Mouse (Mus musculus) kidney, postnatal 4 days (tissue): ENCODE results near the gene Cdhr4.
A peak's percentile ranks its signal among the peaks of the same experiment; 100 is the strongest.

Experiments
- DNase-seq, 2 experiments: peaks; one replicate each; pipeline ENCODE4 v3.0.0; 2021; ENCODE audit warnings: mixed read lengths in 2 of 2

Cdhr4 gene

DNA sequence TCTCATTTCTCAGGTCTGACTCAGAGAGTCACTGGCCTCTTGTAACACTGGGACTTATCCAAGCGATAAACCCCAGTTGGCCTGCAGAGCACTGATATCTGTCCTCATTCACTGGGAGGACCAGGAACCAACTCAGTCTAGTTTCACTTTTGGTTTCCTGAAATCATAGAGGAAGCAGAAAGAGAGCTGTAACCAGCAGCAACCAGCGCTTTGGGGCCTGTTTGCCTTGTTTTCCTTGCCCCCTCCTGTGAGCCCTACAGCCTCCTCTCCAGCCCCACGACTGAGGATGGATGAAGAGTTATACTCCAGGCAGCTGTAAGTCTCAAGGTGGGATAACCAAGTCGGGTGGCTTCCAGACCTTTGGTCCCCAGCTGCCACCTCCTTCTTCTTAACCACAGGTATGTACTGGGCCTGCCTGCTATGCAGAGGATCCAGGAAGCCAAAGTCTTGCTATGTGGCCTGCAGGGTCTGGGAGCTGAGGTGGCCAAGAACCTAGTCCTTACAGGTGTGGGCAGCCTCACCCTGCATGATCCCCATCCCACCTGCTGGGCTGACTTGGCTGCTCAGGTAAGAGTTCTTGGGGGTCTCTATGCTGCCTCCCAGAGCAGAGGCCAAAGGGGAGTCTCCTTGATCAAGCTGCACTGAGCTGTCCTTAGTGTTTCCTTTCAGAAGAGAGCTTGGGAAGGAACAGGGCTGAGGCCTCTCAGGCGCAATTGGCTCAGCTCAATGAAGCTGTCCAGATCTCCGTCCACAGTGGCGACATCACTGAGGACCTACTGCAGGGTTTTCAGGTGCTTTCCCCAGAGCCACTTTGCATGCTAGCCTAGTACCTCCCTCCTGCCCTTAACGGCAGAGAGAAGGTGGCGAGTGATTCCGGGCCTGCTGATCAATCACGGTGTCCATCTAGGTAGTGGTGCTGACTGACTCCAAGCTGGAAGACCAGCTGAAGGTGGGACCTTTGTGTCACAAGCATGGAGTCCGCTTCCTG lies 16.6 kb upstream of the Cdhr4 start, which contains the start of gene Uba7:
TSS of gene Uba7 (plus strand) at position 107 of the 988 bp plus-strand sequence.
- peak; percentile 16 to 35 for DNase-seq

DNA sequence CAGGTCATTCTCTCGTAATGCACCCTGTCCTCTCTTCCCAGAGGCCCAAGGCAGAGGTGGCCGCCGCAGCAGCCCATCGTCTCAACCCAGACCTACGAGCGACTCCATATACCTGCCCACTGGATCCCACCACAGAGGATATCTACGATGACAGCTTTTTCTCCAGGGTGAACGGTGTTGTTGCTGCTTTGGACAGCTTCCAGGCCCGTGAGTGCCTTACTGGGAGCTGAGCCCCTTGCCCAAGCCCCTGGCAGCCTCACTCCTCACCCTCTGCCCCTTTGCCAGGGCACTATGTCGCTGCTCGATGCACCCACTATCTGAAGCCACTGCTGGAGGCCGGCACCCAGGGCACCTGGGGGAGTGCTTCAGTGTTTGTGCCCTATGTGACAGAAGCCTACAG lies 13.5 kb upstream of the Cdhr4 start:
- no peak for DNase-seq

DNA sequence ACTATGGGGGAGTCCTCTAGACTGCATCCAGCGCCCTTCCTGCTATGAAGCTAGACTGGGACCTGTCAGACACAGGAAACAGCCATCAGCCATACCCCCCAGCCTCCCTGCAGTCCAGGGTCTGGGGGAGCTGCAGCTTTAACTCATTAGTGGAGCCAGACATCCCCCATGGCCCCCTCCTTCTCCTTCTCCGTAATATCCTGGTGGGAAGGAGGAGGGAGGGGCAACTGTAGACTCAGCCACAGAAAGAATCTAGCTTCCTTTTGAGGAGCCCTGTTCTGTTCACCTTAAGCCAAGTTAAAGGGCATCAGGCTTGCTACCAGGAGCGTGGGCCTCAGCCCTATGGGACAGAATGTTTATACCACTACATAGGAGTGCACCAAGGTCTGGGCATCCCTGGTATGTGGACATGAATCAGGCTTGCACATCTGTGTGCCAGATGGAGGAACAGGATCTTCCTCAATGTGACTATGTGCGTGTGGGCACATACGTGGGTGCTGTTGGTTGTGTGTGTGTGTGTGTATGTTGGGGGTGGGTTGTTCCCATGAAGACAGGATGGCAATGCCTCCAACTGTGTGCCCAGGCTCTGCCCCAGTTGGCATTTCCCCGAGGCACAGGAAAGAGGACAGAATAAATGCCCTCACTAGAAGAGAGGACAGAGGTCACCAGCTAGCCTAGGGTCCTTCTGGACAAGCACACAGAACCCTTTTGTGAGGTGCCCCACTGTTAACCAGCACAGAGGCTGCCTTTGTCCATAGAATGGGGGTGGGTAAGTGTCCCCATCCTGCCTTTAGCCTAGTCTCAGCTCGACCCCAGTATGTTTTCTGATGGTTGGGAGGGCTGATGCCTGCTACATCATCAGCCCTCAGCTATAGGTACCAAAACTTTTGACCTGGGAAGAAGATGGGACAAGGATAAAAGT lies 10.4 kb upstream of the Cdhr4 start:
- peak; percentile 70 to 81 for DNase-seq

DNA sequence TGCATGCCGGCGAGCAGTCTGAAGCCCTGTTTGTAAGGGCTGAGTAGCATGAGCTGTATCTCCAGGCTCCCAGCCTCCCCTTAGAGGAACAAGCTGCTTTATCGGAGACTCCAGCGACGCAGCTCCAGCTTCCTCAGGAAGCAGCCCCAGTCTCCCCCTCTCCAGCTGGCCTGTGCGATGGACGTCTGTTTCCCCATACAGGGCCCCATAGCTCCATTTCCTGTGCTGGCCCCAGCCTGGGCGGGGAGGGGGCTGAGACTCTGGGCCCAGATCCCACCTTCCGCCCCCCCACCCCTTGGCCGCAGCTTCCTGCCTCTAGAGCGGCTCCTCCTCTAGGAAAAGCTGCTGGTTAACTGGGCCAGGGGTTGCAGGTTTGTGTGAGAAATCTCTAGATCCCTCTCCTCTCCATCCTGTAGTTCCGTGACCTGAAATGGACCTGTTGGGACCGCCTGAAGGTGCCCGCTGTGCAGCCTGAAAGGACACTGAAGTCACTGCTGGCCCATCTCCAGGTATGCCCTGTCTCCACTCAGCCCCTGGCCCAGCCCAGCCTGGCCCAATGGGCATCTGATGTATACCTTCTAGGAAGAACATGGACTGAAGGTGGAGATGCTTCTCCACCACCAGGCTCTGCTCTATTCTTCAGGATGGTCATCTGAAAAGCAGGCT lies 9.5 kb upstream of the Cdhr4 start, which contains the start of gene Gm20661:
TSS of gene Gm20661 (plus strand) at position 378 of the 666 bp plus-strand sequence.
- peak; percentile 87 to 91 for DNase-seq

DNA sequence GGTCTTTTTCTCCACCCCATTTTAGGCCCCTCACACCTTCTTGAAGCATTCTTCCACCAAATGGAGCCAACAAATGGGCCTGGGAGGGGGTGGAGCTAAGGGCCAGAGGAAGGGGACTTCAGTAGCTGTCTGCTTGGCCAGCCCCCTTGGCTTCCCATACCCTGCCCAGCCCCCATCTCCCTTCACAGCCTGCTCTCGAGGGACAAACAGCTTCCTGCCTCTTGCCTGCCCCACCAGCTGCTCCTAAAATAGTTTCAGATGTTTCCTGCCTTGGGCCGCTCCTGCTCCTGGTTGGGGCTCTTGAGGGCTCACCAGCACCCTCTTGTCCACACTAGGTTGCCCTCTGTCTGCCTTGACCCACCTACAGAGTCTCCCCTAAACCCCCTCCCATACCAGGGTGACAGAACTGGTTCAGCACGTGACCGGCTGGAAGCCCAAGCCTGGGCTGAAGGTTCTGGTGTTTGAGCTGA lies 8.8 kb upstream of the Cdhr4 start:
- peak; percentile 90 to 94 for DNase-seq

DNA sequence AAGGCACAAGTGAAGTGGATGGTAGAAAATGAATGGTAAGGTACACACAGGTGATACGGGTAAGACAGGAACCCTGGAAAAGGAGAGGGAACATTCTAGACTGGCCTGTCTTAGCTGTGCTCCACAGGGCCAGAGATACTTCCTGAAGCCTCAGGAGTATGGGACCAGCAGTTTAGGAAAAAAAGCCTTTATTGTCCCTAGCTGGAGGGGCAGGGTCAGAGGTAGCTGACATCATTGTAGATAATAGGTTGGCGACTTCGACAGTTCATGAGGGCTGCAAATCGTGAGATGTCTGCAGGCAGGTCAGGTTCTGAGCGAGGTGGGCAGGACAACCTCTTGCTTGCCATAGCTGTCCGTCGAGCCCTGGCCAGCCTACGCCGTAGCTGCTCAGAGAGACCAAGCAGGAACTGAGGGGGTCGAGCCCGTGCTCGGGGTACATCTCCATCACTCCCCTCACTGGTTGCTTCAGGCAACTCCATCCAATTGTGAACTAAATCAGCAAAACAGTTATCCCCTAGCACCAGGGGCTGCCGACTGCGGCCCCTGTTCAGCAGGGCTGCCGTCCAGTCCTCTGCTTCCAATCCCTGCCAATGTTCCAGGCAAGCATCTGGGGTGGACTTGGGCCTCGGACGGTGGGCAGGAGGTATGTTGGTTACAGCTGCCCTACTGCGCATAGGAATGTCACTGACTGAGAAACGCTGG lies 8.1 kb upstream of the Cdhr4 start:
- DNase-seq, result peak; percentile 41 to 60

DNA sequence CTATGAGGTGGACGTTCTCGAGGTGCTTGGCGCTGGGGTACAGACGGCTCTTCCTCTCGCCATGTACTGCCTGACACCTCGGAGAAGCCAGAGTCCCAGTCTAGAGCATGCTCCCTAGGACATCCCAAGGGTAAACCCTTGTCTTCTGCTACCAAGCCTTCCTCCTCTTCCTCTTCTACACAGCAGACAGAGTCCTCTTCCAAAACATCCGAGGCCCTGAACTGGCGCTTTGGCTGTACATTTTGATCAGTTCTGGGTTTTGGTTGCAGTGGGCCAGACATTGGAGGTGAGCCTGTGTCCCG lies 7.6 kb upstream of the Cdhr4 start:
- no peak for DNase-seq

DNA sequence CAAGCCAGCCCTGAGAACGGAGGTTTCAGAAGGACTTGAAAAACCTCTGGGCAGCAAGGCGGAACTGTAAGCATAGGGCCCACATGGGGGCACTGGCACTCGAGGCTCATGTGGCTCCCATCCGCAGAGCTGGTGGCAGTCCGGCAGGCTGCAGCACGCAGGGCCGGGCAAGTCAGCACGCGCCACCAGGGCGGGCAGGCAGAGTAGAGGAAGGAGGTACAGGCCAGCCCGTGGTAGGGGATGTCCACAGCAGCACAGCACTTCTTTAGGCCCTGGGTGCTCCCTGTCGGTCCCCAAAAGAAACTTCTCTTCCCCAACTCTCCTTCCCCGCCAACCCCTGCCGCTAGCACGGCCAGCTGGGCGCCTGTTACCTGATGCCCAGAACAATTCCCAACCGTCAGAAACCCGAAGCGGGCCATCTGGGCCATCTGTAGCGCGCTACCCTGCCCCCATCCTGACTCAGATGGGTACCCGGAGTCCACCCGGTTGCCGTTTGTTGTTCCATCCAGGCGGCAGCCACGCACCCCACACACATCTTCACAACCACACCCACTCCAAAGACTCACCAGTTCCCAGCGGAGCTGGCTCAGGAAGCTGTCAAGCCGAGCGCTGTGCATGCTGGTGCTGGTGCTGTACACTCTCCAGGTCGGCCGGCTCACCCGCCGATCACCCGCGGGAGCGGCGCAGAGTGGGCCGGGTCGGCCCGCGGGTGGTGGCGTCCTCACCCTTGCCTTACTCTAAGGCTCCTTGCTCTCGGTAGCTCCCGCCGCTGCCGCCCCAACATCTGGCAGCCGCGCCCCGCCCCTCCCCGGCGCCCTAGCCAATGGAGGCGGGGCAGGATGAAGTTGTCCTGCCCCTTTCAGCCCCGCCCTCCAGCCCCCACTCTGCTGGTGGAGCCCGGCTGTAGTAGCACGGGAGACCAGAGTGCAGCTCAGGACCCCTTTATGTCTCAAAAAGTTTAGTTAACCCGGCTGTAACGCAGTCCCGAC lies 6.9 kb upstream of the Cdhr4 start, which contains the start of gene Inka1:
TSS of gene Inka1 (minus strand) at position 749 of the 989 bp plus-strand sequence.
- DNase-seq, result peak; percentile 94 to 96

DNA sequence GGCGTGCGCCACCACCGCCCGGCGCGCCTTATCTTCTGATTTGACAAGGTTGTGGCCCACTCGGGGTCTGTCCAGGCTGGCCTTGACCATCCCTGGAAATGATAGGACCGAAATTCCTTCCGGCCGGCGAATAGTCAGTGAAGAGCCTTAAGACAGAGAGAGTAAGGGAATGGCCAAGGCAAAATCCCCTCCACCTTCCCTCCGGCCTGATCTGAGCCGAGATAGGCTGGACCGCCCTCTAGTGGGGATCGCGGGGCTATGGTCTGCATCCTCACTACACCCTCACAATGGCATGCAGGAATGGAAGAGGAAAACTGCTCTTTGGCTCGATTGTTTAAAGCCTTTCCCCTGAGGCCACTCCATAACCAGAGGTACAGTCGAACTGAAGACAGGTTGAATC lies 5.9 kb upstream of the Cdhr4 start:
- DNase-seq, result peak; percentile 89 to 92

DNA sequence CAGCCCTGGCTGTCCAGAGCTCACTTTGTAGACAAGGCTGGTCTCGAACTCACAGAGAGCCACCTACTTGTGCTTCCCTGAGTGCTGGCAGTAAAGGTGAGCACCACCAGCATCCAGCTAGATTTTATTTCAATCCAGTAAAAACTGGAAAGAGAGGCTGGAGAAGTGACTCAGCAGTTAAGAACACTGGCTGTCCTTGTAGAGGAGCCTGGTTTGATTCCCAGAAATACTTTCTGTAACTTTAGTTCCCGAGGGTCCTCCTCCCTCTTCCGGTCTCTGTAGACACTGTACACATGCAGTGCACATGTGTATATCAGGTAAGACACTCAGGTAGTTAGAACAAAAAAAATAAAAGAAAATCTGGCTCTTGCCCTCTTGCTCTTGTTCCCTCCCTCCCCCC lies 4.3 kb upstream of the Cdhr4 start:
- DNase-seq, result no peak

DNA sequence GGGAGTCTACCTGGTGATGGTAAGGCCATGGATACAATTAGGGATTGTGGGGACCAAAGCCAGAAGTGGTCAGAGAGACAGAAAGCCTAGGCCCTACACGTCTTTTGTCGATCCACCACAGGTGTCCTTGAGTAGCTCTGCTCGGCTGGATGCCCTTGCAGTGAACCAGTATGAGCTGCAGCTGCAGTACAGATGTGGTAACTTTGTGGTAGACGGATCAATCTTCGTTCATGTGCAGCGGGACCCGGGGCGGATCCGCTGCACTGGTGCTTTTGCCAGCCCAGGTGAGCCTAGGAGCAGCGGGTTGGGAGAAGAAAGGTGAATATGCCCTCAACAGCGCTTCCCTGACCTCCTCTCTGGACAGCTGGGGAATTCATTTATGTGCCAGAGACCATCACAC lies 716 bp downstream of the Cdhr4 start:
- no peak for DNase-seq

DNA sequence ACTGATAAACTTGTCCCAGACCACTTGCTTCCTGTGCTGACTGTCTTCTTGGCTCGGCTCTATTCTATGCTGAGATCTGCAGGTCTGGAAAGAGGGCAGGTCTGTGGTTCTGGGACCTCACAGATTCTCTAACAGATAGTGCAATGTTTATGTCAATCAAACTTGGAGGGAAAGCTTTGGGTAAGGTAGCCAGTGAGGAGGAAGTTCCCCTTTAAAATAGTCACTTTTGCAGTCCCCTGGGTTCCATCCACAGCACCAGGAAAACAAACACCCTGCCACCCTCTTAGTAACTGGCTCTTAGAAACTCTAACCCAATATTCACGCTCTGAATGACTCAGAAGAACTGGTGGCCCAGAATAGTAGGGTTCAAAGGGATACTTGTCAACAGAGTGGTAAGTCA lies 2.2 kb downstream of the Cdhr4 start:
- no peak for DNase-seq

DNA sequence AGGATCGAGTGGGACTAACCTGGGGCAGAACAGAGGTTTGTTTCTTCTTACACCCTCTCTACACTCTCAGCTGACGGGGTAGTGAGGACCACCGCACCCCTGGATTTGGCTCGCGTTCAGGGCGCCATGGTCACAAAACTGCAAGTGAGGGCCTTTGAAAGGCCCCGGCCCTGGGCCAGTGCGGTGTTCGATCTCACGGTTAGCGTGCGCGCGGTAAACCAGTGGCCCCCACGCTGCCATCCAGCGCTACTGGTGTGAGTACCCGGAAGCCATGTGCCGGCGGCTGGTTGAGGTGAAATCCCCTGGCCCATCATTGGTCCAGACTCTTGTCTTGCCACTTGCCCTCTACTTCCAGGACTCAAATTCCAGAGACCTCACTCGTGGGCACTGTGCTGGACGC lies 3.2 kb downstream of the Cdhr4 start:
- DNase-seq, result no peak

DNA sequence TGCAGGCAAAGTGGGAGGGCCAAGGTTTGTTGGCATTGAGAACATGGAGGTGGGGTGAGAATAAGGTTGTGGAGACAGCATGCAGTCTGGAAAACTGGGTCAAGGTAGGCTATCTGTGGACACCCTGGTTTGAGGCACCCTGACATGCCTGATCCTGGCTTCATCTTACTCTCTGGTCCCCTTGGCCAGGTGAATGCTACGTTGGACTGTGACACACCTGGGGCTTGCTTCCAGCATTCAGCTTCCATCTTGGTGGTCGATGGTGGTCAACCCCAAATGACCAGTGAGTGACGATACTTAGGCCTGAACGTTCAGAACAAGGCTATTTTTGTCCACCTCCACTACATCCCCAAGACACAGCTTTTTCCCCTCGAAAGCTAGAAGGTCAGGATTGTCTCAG lies 3.8 kb downstream of the Cdhr4 start, which contains the start of gene Gm20662:
TSS of gene Gm20662 (plus strand) at position 301 of the 400 bp plus-strand sequence.
- DNase-seq, result no peak

DNA sequence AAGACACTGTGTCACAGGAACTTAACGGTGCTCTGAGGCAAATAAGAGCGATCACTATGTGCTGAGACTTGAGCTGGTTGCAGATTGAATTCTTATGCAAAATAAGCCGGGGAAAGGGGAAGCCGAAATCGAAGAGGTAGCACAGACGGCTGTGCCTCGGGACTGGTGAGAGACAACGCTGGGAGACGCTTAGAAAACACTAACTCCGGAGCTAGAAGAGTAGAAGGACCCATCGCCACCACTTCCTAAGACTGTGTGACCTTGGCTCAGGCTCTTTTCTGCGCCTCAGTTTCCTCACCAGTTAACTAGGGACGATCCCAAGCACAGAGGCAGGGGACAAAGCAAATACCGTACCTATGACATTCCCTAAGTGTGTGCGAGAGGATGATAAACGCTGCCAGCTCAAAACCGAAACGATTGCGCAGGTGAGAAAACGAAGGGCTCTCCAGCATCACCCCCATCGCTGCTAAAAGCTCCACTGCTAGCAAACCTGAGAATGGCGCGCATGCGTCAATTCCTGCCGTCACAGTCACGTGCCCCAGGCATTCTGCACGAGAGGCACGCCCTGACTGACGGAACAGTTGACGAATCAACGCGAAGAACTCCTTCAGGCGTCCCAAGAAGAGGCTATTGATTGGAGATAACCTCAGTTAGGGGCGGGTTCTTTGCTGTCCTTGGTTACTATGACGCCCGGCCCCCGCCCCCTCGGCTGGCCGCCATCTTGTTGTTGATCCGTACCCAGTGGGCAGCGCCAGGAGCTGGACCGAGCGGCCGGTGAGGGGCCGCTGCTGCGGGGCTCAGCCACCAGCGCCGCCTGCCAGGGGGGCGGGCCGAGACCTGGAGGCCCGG lies 9.8 kb downstream of the Cdhr4 start, which contains the start of gene Ip6k1:
TSS of gene Ip6k1 (plus strand) at position 580 of the 849 bp plus-strand sequence.
- DNase-seq, result peak; percentile 100

DNA sequence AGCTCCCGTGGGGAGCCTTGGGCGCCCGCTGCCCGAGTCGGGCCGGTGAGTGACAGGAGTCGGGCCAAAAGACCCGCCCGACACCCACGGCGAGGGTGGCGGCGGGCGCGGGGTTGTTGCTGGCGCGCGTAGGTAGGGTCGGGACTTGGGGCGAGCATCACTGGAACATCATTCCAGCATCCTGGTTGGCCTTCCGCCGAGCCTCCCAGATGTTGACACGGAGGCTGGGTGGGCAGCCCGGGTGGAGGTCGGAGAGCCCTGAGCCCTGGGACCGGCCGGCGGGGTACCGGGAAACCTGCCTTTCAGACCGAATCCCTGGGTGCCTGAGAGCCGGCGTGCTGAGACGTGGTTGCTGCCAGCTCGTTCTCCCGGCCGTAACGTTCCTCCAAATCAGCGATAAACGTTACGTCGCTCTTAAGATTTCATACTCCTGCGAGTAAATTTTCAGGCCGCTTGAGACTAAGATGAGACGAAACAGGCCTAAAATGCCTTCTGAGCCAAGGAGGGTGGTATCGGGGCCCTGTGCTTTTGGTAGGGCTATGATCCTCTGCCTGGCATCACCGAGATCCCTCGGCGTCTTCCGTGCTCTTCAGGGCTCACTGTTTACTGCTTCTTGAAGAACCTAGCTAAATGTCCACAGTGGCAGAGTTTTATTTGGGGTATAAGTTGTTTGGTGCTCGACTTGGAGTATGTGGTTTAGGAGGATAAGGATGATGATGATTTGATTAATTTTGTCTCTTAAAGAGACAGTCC lies 10.7 kb downstream of the Cdhr4 start:
- DNase-seq, result no peak

DNA sequence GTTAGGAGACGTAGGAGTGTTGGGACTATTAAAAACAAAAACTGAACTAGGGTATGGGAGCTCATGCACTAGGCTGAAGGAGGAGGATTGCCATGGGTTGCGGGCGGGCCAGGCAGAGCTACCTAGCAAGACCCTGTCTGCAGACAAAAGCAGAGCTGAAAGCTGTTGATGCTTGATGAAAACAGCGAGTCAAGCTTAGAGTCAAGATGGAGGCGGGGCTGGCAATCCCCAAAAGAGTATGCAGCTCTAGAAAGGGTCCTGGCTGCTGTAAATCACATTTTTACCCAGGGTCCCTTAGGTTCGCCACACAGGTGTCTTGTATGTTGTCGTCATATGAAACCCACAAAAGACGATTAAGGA lies 11.2 kb downstream of the Cdhr4 start:
- peak; percentile 20 to 41 for DNase-seq

DNA sequence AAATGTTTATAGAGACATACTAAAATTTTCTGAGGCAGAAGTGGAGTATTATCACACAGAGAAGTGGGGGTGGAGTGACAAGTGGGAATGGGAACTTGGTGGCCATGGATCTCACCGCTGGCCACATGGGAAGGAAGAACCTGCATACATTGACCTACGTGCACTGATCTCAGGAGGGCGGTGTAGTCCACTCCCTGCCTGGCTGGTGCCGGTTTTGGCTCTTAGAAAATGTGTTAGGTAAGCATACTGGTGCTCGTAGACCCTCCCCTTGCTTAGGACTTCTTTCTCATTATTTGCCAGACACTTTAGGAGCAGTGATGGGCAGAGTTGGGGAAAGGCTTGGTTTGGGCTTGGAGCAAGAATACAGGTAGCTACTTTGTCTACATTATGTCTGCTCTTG lies 15.7 kb downstream of the Cdhr4 start:
- DNase-seq, result no peak

DNA sequence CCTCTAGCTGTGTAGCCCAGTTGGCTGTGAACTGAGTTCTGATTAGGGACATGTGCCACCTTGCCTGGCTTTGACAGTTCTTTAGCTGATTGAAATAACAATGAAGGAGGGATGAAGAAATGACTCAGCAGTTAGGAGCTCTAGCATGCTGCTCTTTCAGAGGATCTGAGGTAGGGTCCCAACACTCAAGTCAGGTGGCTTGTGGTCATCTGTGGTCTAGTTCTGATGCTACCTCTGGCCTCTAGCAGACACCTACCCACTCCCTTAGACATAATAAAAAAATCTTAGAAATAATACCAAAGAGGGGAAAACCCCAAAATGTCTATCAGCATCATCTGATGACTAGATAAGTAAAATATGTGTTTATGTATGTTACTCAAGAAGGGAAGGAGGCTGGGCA lies 18.1 kb downstream of the Cdhr4 start:
- DNase-seq, result no peak
